Mouse (Mus musculus) central nervous system, embryonic 11.5 days (tissue): ENCODE results near the gene Rnase2b. TPM values are rescaled to one million over a fixed set of nuclear protein-coding genes. Genes with fewer than 3 reads are reported as not detected.

Source experiments
- polyA plus RNA-seq: library from polyadenylated mRNA; depleted of rRNA; stranded (reverse); fragments of >200 nt; gene quantifications from 2 replicates; pipeline ENCODE4 v1.2.3, GENCODE M21; 2012; rRNA removed

The Rnase2b gene
- not detected in 2 replicates for polyA plus RNA-seq

GRCm38 (mm10) chr14:51161976-51162375, at the start of gene Rnase2b:
Rnase2b (plus strand) TSS chr14:51162260.

GRCm38 (mm10) chr14:51113916-51114560, 48.0 kb upstream of the Rnase2b start, which contains the start of gene Eddm3b:
Eddm3b (plus strand) TSS chr14:51114426.

GRCm38 (mm10) chr14:51146685-51147084, 15.4 kb upstream of the Rnase2b start, which contains the start of gene Rnase1:
Rnase1 (minus strand) TSS chr14:51146785.

GRCm38 (mm10) chr14:51199098-51200023, 37.3 kb downstream of the Rnase2b start, which contains the start of gene Ang2:
Ang2 (minus strand) TSS chr14:51199148.

GRCm38 (mm10) chr14:51203115-51203514, 41.1 kb downstream of the Rnase2b start, which contains the start of gene Ear14:
Ear14 (plus strand) TSS chr14:51203391.

Other genes starting within 250 kb of the Rnase2b start
- 116 and 147 TPM in 2 replicates for gene Osgep, start 237.4 kb upstream of the Rnase2b start, polyA plus RNA-seq
- gene Apex1, start 237.3 kb upstream of the Rnase2b start, polyA plus RNA-seq = 251 and 280 TPM in 2 replicates
- 82.2 and 83.3 TPM in 2 replicates for gene Pip4p1, start 231.4 kb upstream of the Rnase2b start, polyA plus RNA-seq
- gene Pnp, start 231.2 kb upstream of the Rnase2b start, polyA plus RNA-seq = 56.1 and 57.4 TPM in 2 replicates
- gene Gm49342, start 217.7 kb upstream of the Rnase2b start, polyA plus RNA-seq = 55.7 and 88.9 TPM in 2 replicates
- 0.55 and 0.57 TPM in 2 replicates for gene Pnp2, start 206.3 kb upstream of the Rnase2b start, polyA plus RNA-seq
- 0.04 TPM in 1 of 2 replicates, not detected in the other for gene Rnase10, start 154.5 kb upstream of the Rnase2b start, polyA plus RNA-seq
- not detected in 2 replicates for gene Rnase9, start 120.4 kb upstream of the Rnase2b start, polyA plus RNA-seq
- not detected in 2 replicates for gene Rnase11, start 112.1 kb upstream of the Rnase2b start, polyA plus RNA-seq
- gene Rnase12, start 104.6 kb upstream of the Rnase2b start, polyA plus RNA-seq = 0.14 and 0.47 TPM in 2 replicates
- gene Olfr750, start 87.8 kb upstream of the Rnase2b start, polyA plus RNA-seq = not detected in 2 replicates
- gene Rnase4, start 71.2 kb upstream of the Rnase2b start, polyA plus RNA-seq = 8.4 and 16.1 TPM in 2 replicates
- gene Ang, start 71.1 kb upstream of the Rnase2b start, polyA plus RNA-seq = 4.2 and 5.2 TPM in 2 replicates
- 0.04 TPM in 1 of 2 replicates, not detected in the other for gene Eddm3b, start 47.8 kb upstream of the Rnase2b start, polyA plus RNA-seq
- gene Rnase6, start 38.4 kb upstream of the Rnase2b start, polyA plus RNA-seq = 0.16 and 0.19 TPM in 2 replicates
- gene Rnase1, start 15.5 kb upstream of the Rnase2b start, polyA plus RNA-seq = 0.05 and 0.10 TPM in 2 replicates
- not detected in 2 replicates for gene Ang2, start 36.9 kb downstream of the Rnase2b start, polyA plus RNA-seq
- gene Ear14, start 41.1 kb downstream of the Rnase2b start, polyA plus RNA-seq = not detected in 2 replicates
- gene Rnase2a, start 93.9 kb downstream of the Rnase2b start, polyA plus RNA-seq = not detected in 2 replicates
- not detected in 2 replicates for gene Gm7247, start 199.5 kb downstream of the Rnase2b start, polyA plus RNA-seq
- not detected in 2 replicates for gene Vmn2r88, start 248.6 kb downstream of the Rnase2b start, polyA plus RNA-seq